ENCODE assay signal across 15 mouse cellular contexts in genomic region chr11:65743866-65744265, GRCm38 (mm10). TPM values are rescaled to one million over a fixed set of nuclear protein-coding genes. Genes with fewer than 3 reads are reported as not detected.
DNase-seq lines count a peak whose midpoint lies in the region; ATAC-seq and TF ChIP-seq lines count a peak whose summit lies in the region.
"Had no signal": no experiment of that assay in that cellular context is flagged by ENCODE, and none has a peak within 500 bp of the region (broad histone marks: within the 10 kb centered on the region; RNA-seq: fewer than 3 reads in every experiment).

No protein-coding gene starts in this region.

- no peak overlapping the region for H3K4me3 ChIP-seq in gastrocnemius, adult 2 months
- H3K4me3 ChIP-seq: embryonic facial prominence, embryonic 10.5 days; forebrain, embryonic 10.5 days; midbrain, embryonic 13.5 days; neural tube, embryonic 13.5 days had no signal

- intact Hi-C loops in gastrocnemius, adult 2 months (cut with DNase I): no loop called here
- intact Hi-C loops in gastrocnemius, postnatal 36 days (cut with DNase I): no loop called here

- no peak for TF ChIP-seq CTCF in gastrocnemius, adult 2 months (IDR thresholded peaks at IDR 0.05)

- peak overlapping the region; percentile 40; the same call in 1 of the 2 replicates for H3K27ac ChIP-seq in gastrocnemius, adult 2 months
- H3K27ac ChIP-seq: embryonic facial prominence, embryonic 10.5 days; forebrain, embryonic 10.5 days; kidney, postnatal 0 days; midbrain, embryonic 13.5 days; neural tube, embryonic 13.5 days had no signal

- peak; percentile 24 for DNase-seq in gastrocnemius, adult 2 months
- DNase-seq in gastrocnemius, postnatal 36 days: no peak
- peak; percentile 19 for DNase-seq in urinary bladder, postnatal 14 days (ENCODE audit: low spot score)
- DNase-seq in urinary bladder, adult 18-20 months (ENCODE audit: low spot score in 2 of 2): no peak
- peak; percentile 45 for DNase-seq in cerebellum, adult 9-11 months
- DNase-seq in skeletal muscle tissue, adult 2 months (ENCODE audit: low read depth, low spot score): peak; percentile 18
- DNase-seq: spleen, adult 18-20 months had no signal

- no peak for ATAC-seq in megakaryocyte progenitor cell, adult 5-6 weeks (replicated peaks; ENCODE audit: poor library complexity)
- ATAC-seq in erythroblast, adult 5-6 weeks (replicated peaks; ENCODE audit: low FRiP score, poor library complexity, severe bottlenecking): no peak
- ATAC-seq: lung, postnatal 0 days; midbrain, embryonic 13.5 days had no signal

RNA-seq across cellular contexts. Expression of gene Map2k4, which starts 44.2 kb away (rescaled TPM):
- 10 to 100 TPM; 61.3 to 77.9 TPM for total RNA-seq in gastrocnemius, adult 2 months (2021)
- total RNA-seq in gastrocnemius, postnatal 36 days (2021): 10 to 100 TPM; 66.3 to 66.9 TPM
- total RNA-seq in megakaryocyte progenitor cell, adult 5-6 weeks (2015): 56.8 and 61.7 TPM in 2 replicates
- total RNA-seq in megakaryocyte progenitor cell, adult 5-6 weeks (2017): 27.2 and 37.2 TPM in 2 replicates
- total RNA-seq in erythroblast, adult 5-6 weeks (2015; ENCODE audit: low replicate concordance): 19.4 and 33.9 TPM in 2 replicates
- 12.8 and 17.2 TPM in 2 replicates for total RNA-seq in erythroblast, adult 5-6 weeks (2017; ENCODE audit: low replicate concordance)

Comparison
In these comparisons a context has a peak if more than half of its experiments do, and no peak if none do; other contexts are left out.
1. DNase-seq: peak in gastrocnemius, adult 2 months (single experiment), urinary bladder, postnatal 14 days (single experiment), cerebellum, adult 9-11 months (single experiment) and skeletal muscle tissue, adult 2 months (single experiment); none in gastrocnemius, postnatal 36 days (0 of 2) and urinary bladder, adult 18-20 months (0 of 2).